Mouse (Mus musculus): ENCODE data around the gene Mtmr12.
"Not testable (repeated sequence)": the region's sequence is repeated elsewhere in the genome, so short reads cannot be mapped to it uniquely, and the experiment has no call there.

The Mtmr12 gene

GRCm38 (mm10) chr15:12204319-12205159, at the start of gene Mtmr12:
Mtmr12 (plus strand) TSS chr15:12205028.
- peak; percentile 99 to 100 for DNase-seq (ENCODE audit: low spot score in 2 of 2)

GRCm38 (mm10) chr15:12178126-12178525, 26.7 kb upstream of the Mtmr12 start:
- no peak for DNase-seq (ENCODE audit: low spot score in 2 of 2)

- DNase-seq (ENCODE audit: low spot score in 2 of 2) = not testable (repeated sequence)
Observed at GRCm38 (mm10) chr15:12181181-12181805, 23.5 kb upstream of the Mtmr12 start.

- DNase-seq (ENCODE audit: low spot score in 2 of 2) = no peak
Observed at GRCm38 (mm10) chr15:12193880-12194816, 10.7 kb upstream of the Mtmr12 start.

GRCm38 (mm10) chr15:12194817-12195735, 9.8 kb upstream of the Mtmr12 start:
- no peak for DNase-seq (ENCODE audit: low spot score in 2 of 2)

GRCm38 (mm10) chr15:12195966-12196365, 8.9 kb upstream of the Mtmr12 start:
- DNase-seq (ENCODE audit: low spot score in 2 of 2) = no peak

GRCm38 (mm10) chr15:12196410-12197191, 8.2 kb upstream of the Mtmr12 start:
- peak; percentile 63 to 73 for DNase-seq (ENCODE audit: low spot score in 2 of 2)

GRCm38 (mm10) chr15:12197361-12197760, 7.5 kb upstream of the Mtmr12 start:
- no peak for DNase-seq (ENCODE audit: low spot score in 2 of 2)

GRCm38 (mm10) chr15:12200021-12200420, 4.8 kb upstream of the Mtmr12 start:
- DNase-seq (ENCODE audit: low spot score in 2 of 2) = no peak

GRCm38 (mm10) chr15:12201856-12202255, 3.0 kb upstream of the Mtmr12 start:
- DNase-seq (ENCODE audit: low spot score in 2 of 2) = no peak

- DNase-seq (ENCODE audit: low spot score in 2 of 2) = no peak
Observed at GRCm38 (mm10) chr15:12202456-12202855, 2.4 kb upstream of the Mtmr12 start.

GRCm38 (mm10) chr15:12203008-12203407, 1.8 kb upstream of the Mtmr12 start:
- DNase-seq (ENCODE audit: low spot score in 2 of 2) = not testable (repeated sequence)

GRCm38 (mm10) chr15:12203512-12204318, 1.1 kb upstream of the Mtmr12 start:
- DNase-seq (ENCODE audit: low spot score in 2 of 2) = no peak

- DNase-seq (ENCODE audit: low spot score in 2 of 2) = no peak
Observed at GRCm38 (mm10) chr15:12205160-12205901, 503 bp downstream of the Mtmr12 start.

- DNase-seq (ENCODE audit: low spot score in 2 of 2) = no peak
Observed at GRCm38 (mm10) chr15:12205902-12206645, 1.2 kb downstream of the Mtmr12 start.

- DNase-seq (ENCODE audit: low spot score in 2 of 2) = no peak
Observed at GRCm38 (mm10) chr15:12206646-12207222, 1.9 kb downstream of the Mtmr12 start.

GRCm38 (mm10) chr15:12207556-12208090, 2.8 kb downstream of the Mtmr12 start:
- DNase-seq (ENCODE audit: low spot score in 2 of 2) = no peak
